Mouse (Mus musculus) cerebellum, postnatal 14 days (tissue): ENCODE data around the gene 2210418O10Rik.
"Not testable (repeated sequence)": the region's sequence is repeated elsewhere in the genome, so short reads cannot be mapped to it uniquely, and the experiment has no call there.

ENCODE experiments used
- DNase-seq, 2 experiments: peaks; one replicate each; pipeline ENCODE4 v3.0.0; 2021; ENCODE audit warnings: mixed read lengths in 2 of 2

Gene 2210418O10Rik

DNA sequence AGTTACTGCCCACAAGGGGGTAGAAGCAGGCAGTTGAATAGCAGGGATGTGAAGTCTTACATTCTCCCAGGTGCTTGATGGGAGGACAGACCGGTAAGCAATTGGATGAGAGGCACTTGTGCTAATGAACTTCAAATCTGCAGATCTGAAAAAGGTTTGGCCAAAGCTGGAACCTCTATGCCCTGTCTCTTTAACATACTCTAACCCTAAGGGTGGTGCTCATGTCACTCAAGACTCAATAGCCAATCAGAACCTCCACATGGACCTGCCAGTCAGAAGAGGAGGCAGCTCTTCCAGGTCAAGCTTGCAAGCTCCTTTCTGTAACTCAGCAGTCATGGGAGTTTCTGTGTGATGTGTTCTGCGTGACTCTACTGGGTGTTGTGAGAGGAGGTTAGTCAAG is at the start of gene 2210418O10Rik:
Gene 2210418O10Rik, plus strand, starts transcription at position 301 of the 400 bp plus-strand sequence.
- DNase-seq: not testable (repeated sequence)

DNA sequence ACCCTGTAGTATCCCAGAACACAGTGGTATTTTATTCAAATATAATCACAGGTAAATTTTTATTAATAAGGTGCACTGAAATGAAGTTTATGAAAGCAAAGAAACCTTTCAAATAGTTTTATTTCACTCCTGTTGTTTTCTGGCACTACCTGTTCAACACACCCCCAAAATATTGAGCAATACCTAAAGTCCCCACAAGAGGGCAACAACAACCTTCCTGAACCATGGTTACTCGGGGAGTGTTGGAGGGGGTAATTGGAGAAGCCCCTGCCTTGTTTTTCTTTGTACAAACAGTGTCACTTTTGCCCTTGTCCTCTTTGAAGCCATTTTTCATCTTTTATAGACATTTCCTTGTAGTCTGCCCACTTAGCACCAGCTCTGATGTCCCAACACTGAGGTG is 22.1 kb downstream of the 2210418O10Rik start:
- not testable (repeated sequence) for DNase-seq
